Mouse (Mus musculus) megakaryocyte progenitor cell, adult 5-6 weeks (primary cell): ENCODE measurements at regions not wholly inside any gene's neighbourhood (a gene's known extent, or its start where the extent isn't known, plus 50 kb on each side); places are given as distances from the start of the nearest gene placed in this dataset.

Experiments
- ATAC-seq: replicated peaks from 2 replicates; pipeline ENCODE4 v1.8.0; 2016; ENCODE audit warnings: mild to moderate bottlenecking, moderate TSS enrichment, inconsistent platforms; ENCODE audit not compliant: poor library complexity

GRCm38 (mm10) chr8:89468782-89469220 is 424.8 kb upstream of the Sall1 start:
- no peak for ATAC-seq

GRCm38 (mm10) chr8:89465211-89465753 is 421.3 kb upstream of the Sall1 start:
- ATAC-seq, result no peak

GRCm38 (mm10) chr8:89456517-89456916 is 412.6 kb upstream of the Sall1 start:
- ATAC-seq, result no peak

DNA sequence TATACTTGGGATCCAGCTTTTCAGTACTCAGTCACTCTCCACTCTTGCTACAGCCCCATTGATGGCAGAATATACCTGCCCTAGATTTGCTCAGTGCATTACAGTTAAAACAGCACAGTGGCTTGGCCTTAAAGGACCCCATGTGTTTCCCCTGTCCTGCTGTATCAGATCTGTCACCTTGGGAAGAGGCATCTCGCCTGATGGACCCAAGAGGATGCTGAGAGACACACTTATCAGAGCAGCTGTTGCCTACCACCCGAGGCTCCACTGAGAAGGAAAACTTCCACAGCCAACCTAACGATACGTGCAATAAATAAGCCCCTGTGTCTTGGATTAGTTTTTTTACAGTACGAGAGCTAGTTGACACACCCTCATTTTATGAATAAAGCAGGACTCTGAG is 411.8 kb upstream of the Sall1 start:
- ATAC-seq, result no peak

DNA sequence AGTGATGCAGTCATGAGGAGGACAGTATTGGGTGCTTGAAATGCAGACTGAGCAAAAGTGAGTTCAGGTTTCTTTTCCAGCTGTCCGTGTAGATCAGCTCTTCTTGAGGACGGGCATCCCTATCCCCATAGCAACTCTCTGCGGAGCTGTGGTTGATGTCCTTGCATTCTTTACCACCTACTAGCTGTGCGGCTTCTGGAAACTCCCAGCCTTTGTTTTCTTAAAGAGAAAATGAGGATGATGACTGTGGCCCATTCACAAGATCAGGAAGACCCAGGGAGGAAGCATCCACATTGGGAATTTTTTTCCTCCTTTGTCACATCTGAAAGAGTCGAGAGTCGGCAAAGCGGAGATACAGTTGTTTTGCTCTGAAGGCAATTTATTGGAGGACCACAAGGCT is 410.2 kb upstream of the Sall1 start:
- ATAC-seq, result no peak

DNA sequence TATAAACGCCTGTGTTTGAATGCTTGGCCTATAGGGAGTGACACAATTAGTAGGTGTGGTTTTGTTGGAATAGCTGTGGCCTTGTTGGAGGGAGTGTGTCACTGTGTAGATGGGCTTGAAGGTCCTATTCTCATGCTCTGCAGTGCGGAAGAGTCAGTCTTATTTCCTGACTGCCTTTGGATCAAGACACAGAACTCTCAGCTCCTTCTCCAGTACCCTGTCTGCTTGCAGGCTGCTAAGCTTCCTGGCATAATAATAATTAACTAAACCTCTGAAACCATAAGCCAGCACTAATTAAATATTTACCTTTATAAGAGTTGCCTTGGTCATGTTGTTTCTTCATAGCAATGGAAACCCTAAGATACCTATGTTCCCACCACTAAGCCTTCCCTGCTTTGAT is 409.8 kb upstream of the Sall1 start:
- ATAC-seq, result no peak

DNA sequence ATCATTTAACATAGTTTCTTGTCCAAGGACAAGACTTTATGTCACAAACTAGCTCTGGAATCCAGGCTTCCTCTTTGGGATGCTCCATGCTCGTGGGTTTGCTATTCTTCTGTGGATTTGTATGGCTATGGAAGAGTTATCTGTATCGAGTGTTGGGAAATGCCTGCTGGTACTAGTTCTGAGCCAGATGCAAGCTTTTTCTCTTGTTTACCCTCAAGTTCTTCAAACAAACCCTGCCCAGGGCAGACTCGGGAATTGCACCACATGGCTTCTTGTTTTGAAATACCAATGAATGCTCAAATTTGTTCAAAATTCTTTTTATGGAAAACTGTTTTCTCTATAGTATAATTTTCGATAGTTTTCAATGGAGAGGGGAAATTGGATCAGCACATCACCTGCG is 400.5 kb upstream of the Sall1 start:
- ATAC-seq, result no peak

GRCm38 (mm10) chr8:89439304-89439703 is 395.3 kb upstream of the Sall1 start:
- no peak for ATAC-seq

DNA sequence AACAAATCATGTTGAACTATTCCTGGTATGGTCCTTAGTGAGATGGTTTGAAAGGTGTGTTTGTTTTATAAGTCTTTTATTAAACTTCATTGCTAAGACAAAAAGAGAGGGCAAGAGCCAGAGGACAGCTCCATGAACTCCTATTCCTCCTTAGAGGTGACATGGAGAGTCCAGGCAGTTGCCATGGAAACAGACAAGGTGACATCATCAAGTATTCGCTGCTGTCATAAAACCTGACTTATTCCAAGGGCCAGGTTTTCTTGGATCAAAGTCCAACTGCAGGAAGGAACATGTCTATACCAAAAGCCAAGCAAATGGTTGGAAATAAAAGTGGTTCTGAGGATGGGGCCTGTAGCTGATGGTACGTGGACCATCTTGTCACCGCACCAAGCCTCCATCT is 383.0 kb upstream of the Sall1 start:
- no peak for ATAC-seq

- no peak for ATAC-seq
Observed at GRCm38 (mm10) chr8:89415287-89415686, 371.3 kb upstream of the Sall1 start.

DNA sequence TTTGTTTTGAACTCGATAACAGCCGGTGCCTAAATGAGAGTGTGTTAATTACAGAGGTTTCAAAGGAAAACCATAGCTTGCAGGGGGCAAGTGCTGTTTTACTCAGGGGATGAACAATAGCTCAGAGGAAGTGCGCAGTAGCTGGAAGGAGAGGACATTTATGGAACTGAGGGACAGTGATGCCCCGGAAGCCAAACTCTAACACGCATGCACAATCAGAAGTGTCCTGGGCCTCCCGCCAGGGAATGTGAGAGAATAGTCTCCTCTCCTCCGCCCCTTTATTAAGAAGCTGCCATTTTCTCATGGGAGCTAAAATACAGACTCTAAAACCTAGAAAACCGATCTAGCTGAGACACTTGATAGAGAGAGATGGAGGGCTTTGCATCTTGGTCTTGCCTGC is 368.5 kb upstream of the Sall1 start:
- ATAC-seq, result no peak

- ATAC-seq, result no peak
Observed at GRCm38 (mm10) chr8:89412046-89412445, 368.1 kb upstream of the Sall1 start.

DNA sequence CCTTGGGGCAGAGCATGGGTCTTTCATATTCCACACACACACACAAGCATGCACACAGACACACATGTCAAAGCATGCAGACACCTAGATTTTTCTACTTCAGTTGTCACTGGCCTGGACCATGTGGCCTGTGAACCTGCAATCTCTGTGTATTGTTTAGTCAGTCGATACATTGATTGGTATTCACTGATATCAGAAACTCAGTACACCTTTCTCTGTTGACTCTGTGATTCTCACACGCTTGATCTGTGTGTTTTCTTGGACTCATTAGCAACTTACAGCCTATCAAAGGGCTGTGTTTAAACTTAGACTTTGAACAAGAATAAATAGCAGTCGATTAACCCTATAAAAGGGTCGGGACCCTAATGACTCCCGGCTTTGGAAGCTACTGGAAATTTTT is 362.7 kb upstream of the Sall1 start:
- no peak for ATAC-seq

GRCm38 (mm10) chr8:89404287-89404686 is 360.3 kb upstream of the Sall1 start:
- ATAC-seq, result no peak

- ATAC-seq, result no peak
Observed at GRCm38 (mm10) chr8:89396673-89397072, 352.7 kb upstream of the Sall1 start.

DNA sequence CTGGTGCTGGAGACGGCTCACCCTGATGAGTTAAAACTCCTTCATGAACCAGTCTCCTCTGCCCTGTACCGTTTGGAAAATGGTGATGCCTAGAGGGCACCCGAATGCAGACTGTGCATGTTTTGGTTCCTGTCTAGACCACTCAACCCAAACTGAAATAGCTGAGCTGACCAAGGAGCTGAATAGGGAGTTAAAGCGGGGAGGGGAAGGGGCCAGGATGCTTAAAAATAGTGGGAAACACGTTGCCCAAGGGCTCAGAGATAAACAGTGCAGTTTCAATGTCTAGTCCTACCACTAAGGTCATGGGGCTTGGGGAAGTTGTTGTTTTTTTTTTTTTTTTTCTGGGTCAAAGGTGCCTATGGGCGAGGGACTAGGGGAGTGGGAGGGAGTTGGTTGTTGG is 348.8 kb upstream of the Sall1 start:
- ATAC-seq, result no peak

GRCm38 (mm10) chr8:89388761-89389160 is 344.8 kb upstream of the Sall1 start:
- ATAC-seq, result no peak

- ATAC-seq, result no peak
Observed at GRCm38 (mm10) chr8:89387295-89387694, 343.3 kb upstream of the Sall1 start.

- ATAC-seq, result no peak
Observed at GRCm38 (mm10) chr8:89385028-89385427, 341.1 kb upstream of the Sall1 start.

- ATAC-seq, result no peak
Observed at GRCm38 (mm10) chr8:89383781-89384180, 339.8 kb upstream of the Sall1 start.

- no peak for ATAC-seq
Observed at GRCm38 (mm10) chr8:89382538-89383380, 338.8 kb upstream of the Sall1 start.

GRCm38 (mm10) chr8:89380436-89380835 is 336.5 kb upstream of the Sall1 start:
- no peak for ATAC-seq

DNA sequence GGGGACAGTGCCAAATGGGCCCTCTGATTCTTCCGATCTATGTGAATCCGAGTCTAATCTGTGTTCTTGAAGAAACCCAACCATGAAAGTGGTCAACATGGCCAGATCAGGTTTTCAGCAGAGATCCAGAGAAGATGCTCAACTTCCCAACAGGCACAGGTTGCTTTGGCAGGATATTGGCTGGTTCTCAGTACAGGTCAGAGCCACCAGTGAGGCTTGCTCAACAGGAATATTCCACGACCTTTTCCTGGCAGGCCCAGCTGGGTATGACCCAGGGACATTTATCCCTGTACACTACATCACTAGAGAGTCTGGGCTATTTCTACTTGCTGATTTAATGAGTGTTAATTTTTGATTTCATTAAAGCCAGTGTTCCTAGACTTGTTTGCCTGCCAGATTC is 328.8 kb upstream of the Sall1 start:
- no peak for ATAC-seq
